Mouse (Mus musculus) embryonic facial prominence, embryonic 13.5 days (tissue): Measurements from ENCODE around the gene Prss57. TPM values are rescaled to one million over a fixed set of nuclear protein-coding genes. Genes with fewer than 3 reads are reported as not detected.

Experiments used
- ATAC-seq: fragments of 200-750 bp; cut with Nextera tagmentation; 2 replicates; pipeline ENCODE4 v1.8.0; 2017; ENCODE audit warnings: low read depth; ENCODE audit not compliant: insufficient number of reproducible peaks, insufficient read depth, low FRiP score, low TSS enrichment
- H3K27ac ChIP-seq: fragments of 300-500 bp; sonication (generic); 2 replicates; pipeline ENCODE4 v1.5.1; 2015; ENCODE audit warnings: moderate library complexity, mild to moderate bottlenecking, inconsistent platforms
- H3K27me3 ChIP-seq: fragments of 300-500 bp; sonication (generic); 2 replicates; pipeline ENCODE4 v1.6.1; 2015; ENCODE audit warnings: mild to moderate bottlenecking, inconsistent platforms
- H3K36me3 ChIP-seq: fragments of 300-500 bp; sonication (generic); 2 replicates; pipeline ENCODE4 v1.6.1; 2015; ENCODE audit warnings: mild to moderate bottlenecking, inconsistent platforms
- H3K4me1 ChIP-seq: fragments of 300-500 bp; sonication (generic); 2 replicates; pipeline ENCODE4 v1.6.1; 2015; ENCODE audit warnings: inconsistent platforms
- H3K4me2 ChIP-seq: fragments of 300-500 bp; sonication (generic); 2 replicates; pipeline ENCODE4 v1.6.1; 2015; ENCODE audit warnings: moderate library complexity, mild to moderate bottlenecking, inconsistent platforms
- H3K4me3 ChIP-seq: fragments of 300-500 bp; sonication (generic); 2 replicates; pipeline ENCODE4 v1.5.1; 2015; ENCODE audit warnings: mild to moderate bottlenecking, inconsistent platforms
- H3K9ac ChIP-seq: fragments of 300-500 bp; sonication (generic); 2 replicates; pipeline ENCODE4 v1.6.1; 2015; ENCODE audit warnings: mild to moderate bottlenecking, inconsistent platforms
- H3K9me3 ChIP-seq: fragments of 300-500 bp; sonication (generic); 2 replicates; pipeline ENCODE4 v1.6.1; 2016; ENCODE audit warnings: inconsistent platforms
- WGBS: fragments of 180-500 bp; shearing (Covaris S2); methylation state at CpG from one replicate; pipeline ENCODE4 v1.1.7; 2015; ENCODE audit warnings: mixed read lengths; 5-methylcytosine and 5-hydroxymethylcytosine counted together
- polyA plus RNA-seq: library from polyadenylated mRNA; unstranded; fragments of >200 nt; fragmentation: Nextera tagmentation; extraction: Ambion mirVana; gene quantifications from 2 replicates; pipeline ENCODE4 v1.2.1, GENCODE M21; 2015

Gene Prss57
- polyA plus RNA-seq, 1 experiment from 2014 or later = not detected

- Histone ChIP-seq H3K27me3 (no peaks in the 10 kb centered on the region), H3K27ac (no peak within 1 kb of the TSS), H3K9ac (peak within 1 kb of the TSS; percentile 79), H3K4me3 (peak within 1 kb of the TSS; percentile 72), H3K4me1 (peaks cover 13% of the 10 kb centered on the region), H3K4me2 (peak within 1 kb of the TSS; percentile 64), H3K36me3 (peaks cover 35% of the 10 kb centered on the region), H3K9me3 (peaks cover 5% of the 10 kb centered on the region; the same call in 1 of the 2 replicates)
- 3% methylated on average over 38 of the region's 38 CpGs for WGBS
- peak; percentile 90 for ATAC-seq
Measured at GRCm38 (mm10) chr10:79745898-79746773, 44.6 kb downstream of the Prss57 start, which contains the start of gene Polrmt. Gene Polrmt, minus strand, starts transcription at chr10:79746581.

- ATAC-seq = no peak
- 90% methylated on average over 3 of the region's 3 CpGs for WGBS
- peak overlapping the region; percentile 72 for H3K4me3 ChIP-seq
- peak overlapping the region; percentile 79 for H3K9ac ChIP-seq
- peaks cover 42% of the 10 kb centered on the region for H3K36me3 ChIP-seq
- no peak overlapping the region for H3K27ac ChIP-seq
- peaks cover 12% of the 10 kb centered on the region for H3K9me3 ChIP-seq
- peaks cover 13% of the 10 kb centered on the region for H3K4me1 ChIP-seq
- H3K4me2 ChIP-seq = peak overlapping the region; percentile 64
- no peaks in the 10 kb centered on the region for H3K27me3 ChIP-seq
Measured at GRCm38 (mm10) chr10:79745411-79745810, 45.4 kb downstream of the Prss57 start.

- H3K27ac ChIP-seq = no peak overlapping the region
- peaks cover 13% of the 10 kb centered on the region for H3K4me1 ChIP-seq
- no peaks in the 10 kb centered on the region for H3K27me3 ChIP-seq
- H3K4me3 ChIP-seq = no peak overlapping the region
- H3K4me2 ChIP-seq = no peak overlapping the region
- no peak overlapping the region for H3K9ac ChIP-seq
- H3K9me3 ChIP-seq = peaks cover 28% of the 10 kb centered on the region
- no peak for ATAC-seq
- WGBS = 91% methylated on average over 15 of the region's 15 CpGs
- peaks cover 58% of the 10 kb centered on the region for H3K36me3 ChIP-seq
Measured at GRCm38 (mm10) chr10:79743650-79744365, 47.0 kb downstream of the Prss57 start.

- 91% methylated on average over 11 of the region's 11 CpGs for WGBS
- Histone ChIP-seq H3K27me3 (no peaks in the 10 kb centered on the region), H3K4me2 (no peak overlapping the region), H3K9ac (no peak overlapping the region), H3K36me3 (peaks cover 65% of the 10 kb centered on the region), H3K4me1 (peaks cover 13% of the 10 kb centered on the region), H3K27ac (no peak overlapping the region), H3K9me3 (peaks cover 34% of the 10 kb centered on the region), H3K4me3 (no peak overlapping the region)
- ATAC-seq = no peak
Measured at GRCm38 (mm10) chr10:79743161-79743560, 47.6 kb downstream of the Prss57 start.

DNA sequence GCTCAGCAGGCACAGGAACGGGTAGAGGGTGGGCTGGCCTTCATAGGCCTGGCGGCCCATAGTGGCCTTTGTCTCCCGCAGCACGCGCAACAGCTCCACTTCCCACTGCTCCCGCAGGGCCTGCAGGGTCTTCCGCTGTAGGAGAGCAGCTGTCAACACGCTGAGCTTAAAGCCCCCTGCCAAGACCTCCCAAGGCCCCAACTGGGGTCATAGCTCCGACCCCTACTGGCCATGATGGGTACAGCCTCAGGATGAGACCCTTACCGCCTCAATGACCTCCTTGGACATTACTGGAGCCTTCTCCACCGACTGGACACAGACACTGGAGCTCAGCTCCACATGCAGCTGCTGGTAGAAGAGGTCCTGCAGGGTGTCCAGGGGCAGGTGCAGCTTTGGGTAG is 49.9 kb downstream of the Prss57 start:
- no peak overlapping the region for H3K9ac ChIP-seq
- peaks cover 57% of the 10 kb centered on the region for H3K9me3 ChIP-seq
- H3K27me3 ChIP-seq = peaks cover 6% of the 10 kb centered on the region
- peaks cover 9% of the 10 kb centered on the region for H3K4me1 ChIP-seq
- no peak overlapping the region for H3K27ac ChIP-seq
- no peak for ATAC-seq
- peaks cover 88% of the 10 kb centered on the region for H3K36me3 ChIP-seq
- H3K4me2 ChIP-seq = no peak overlapping the region
- no peak overlapping the region for H3K4me3 ChIP-seq
- 64% methylated on average over 11 of the region's 11 CpGs for WGBS

DNA sequence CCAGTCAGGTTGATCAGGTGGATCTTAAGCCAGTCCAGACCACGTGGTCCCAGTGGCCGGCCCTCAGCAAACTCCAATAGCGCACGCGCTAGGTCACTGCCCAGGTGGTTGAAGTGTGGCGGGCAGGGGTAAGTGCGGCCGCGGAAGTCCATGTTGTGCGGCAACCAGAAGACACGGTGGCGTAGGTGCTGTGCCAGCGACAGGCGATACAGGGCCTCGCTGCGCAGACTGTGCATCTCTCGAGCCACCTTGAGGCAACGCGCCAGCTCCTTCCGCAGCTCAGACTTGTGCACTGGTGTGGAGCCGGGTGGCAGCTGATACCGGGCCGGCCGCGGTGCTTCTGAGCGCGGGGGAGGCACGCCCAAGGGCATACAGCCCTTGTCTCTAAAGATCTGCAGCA is 51.5 kb downstream of the Prss57 start:
- Histone ChIP-seq H3K27me3 (peaks cover 15% of the 10 kb centered on the region), H3K9ac (no peak overlapping the region), H3K9me3 (peaks cover 72% of the 10 kb centered on the region), H3K4me3 (no peak overlapping the region), H3K4me1 (no peaks in the 10 kb centered on the region), H3K36me3 (peaks cover 100% of the 10 kb centered on the region), H3K27ac (no peak overlapping the region), H3K4me2 (no peak overlapping the region)
- 96% methylated on average over 28 of the region's 28 CpGs for WGBS
- no peak for ATAC-seq

DNA sequence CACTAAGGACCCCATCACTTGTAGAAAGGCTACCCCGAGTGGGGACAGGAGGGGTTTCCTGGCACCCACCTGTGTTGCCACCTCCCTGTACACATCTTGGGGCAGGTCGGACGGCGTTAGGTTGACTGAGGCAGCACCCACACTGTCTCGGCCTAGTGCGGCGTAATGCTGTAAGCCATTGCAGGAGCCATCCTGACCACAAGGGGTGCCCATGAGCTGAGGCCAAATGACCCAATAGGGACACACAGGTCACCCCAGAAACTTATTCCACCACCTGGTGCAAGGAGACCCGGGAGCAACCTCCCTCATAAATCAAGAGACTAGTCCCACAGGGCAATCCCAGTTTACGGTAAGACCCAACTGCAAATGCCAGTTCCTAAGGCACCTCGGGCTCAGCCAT is 52.5 kb downstream of the Prss57 start:
- Histone ChIP-seq H3K36me3 (peaks cover 98% of the 10 kb centered on the region), H3K27me3 (peaks cover 15% of the 10 kb centered on the region), H3K9ac (no peak overlapping the region), H3K4me3 (no peak overlapping the region), H3K4me1 (no peaks in the 10 kb centered on the region), H3K9me3 (peaks cover 76% of the 10 kb centered on the region), H3K4me2 (no peak overlapping the region), H3K27ac (no peak overlapping the region)
- 89% methylated on average over 10 of the region's 10 CpGs for WGBS
- no peak for ATAC-seq

GRCm38 (mm10) chr10:79736706-79737105 is 54.1 kb downstream of the Prss57 start:
- H3K27me3 ChIP-seq = peaks cover 15% of the 10 kb centered on the region
- no peak overlapping the region for H3K4me2 ChIP-seq
- peaks cover 76% of the 10 kb centered on the region for H3K9me3 ChIP-seq
- no peak overlapping the region for H3K4me3 ChIP-seq
- ATAC-seq = no peak
- H3K4me1 ChIP-seq = no peaks in the 10 kb centered on the region
- WGBS = 87% methylated on average over 14 of the region's 14 CpGs
- H3K27ac ChIP-seq = no peak overlapping the region
- no peak overlapping the region for H3K9ac ChIP-seq
- H3K36me3 ChIP-seq = peaks cover 89% of the 10 kb centered on the region

DNA sequence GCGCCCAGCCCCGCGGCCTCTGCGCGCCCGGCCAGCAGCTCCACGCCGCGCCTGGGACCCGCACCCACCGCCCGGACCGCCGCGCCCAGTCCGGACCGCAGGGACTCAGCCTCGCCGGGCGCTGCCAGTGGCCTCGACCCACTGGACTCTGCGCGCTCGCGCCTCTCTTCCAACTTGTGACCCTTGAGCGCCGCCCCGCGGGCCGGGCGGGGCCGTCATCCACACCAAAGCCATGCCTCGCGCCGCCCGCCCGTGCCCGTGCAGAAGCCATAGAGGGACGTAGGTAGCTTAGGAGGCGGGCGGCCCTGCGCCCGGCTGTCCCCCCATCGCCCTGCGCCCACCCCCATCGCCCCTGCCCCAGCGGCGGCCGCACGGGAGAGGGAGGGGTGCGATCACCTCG is 55.4 kb downstream of the Prss57 start:
- 39% methylated on average over 51 of the region's 52 CpGs for WGBS
- H3K27ac ChIP-seq = no peak overlapping the region
- no peak overlapping the region for H3K4me3 ChIP-seq
- no peak overlapping the region for H3K9ac ChIP-seq
- peaks cover 15% of the 10 kb centered on the region for H3K27me3 ChIP-seq
- H3K36me3 ChIP-seq = peaks cover 75% of the 10 kb centered on the region
- ATAC-seq = no peak
- no peaks in the 10 kb centered on the region for H3K4me1 ChIP-seq
- H3K4me2 ChIP-seq = no peak overlapping the region
- H3K9me3 ChIP-seq = peaks cover 63% of the 10 kb centered on the region

DNA sequence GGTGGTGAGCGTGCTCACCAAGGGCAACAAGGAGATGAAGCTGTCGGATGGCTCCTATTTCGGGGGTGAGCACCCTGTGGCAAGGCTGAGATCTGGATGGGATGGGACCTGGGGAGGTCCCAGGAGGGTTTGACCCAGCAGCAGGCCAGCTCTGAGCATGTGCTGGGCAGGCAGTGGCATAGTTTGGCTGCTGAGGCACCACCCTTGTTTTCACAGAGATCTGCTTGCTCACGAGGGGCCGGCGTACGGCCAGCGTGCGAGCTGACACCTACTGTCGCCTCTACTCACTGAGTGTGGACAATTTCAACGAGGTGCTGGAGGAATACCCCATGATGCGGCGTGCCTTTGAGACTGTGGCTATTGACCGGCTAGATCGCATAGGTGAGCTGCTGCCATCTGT is 56.9 kb downstream of the Prss57 start:
- H3K4me1 ChIP-seq = no peaks in the 10 kb centered on the region
- peaks cover 60% of the 10 kb centered on the region for H3K36me3 ChIP-seq
- H3K27ac ChIP-seq = no peak overlapping the region
- no peak overlapping the region for H3K4me2 ChIP-seq
- H3K27me3 ChIP-seq = peaks cover 15% of the 10 kb centered on the region
- WGBS = 94% methylated on average over 15 of the region's 15 CpGs
- ATAC-seq = no peak
- peaks cover 48% of the 10 kb centered on the region for H3K9me3 ChIP-seq
- H3K9ac ChIP-seq = no peak overlapping the region
- H3K4me3 ChIP-seq = no peak overlapping the region

GRCm38 (mm10) chr10:79732500-79732899 is 58.3 kb downstream of the Prss57 start:
- H3K4me3 ChIP-seq = no peak overlapping the region
- no peak overlapping the region for H3K9ac ChIP-seq
- no peaks in the 10 kb centered on the region for H3K4me1 ChIP-seq
- no peak overlapping the region for H3K27ac ChIP-seq
- peaks cover 15% of the 10 kb centered on the region for H3K27me3 ChIP-seq
- peaks cover 47% of the 10 kb centered on the region for H3K36me3 ChIP-seq
- WGBS = 86% methylated on average over 1 of the region's 1 CpGs
- H3K4me2 ChIP-seq = no peak overlapping the region
- ATAC-seq = no peak
- H3K9me3 ChIP-seq = peaks cover 35% of the 10 kb centered on the region
